Mouse (Mus musculus) intestine, embryonic 16.5 days (tissue): ENCODE measurements at regions not wholly inside any gene's neighbourhood (a gene's known extent, or its start where the extent isn't known, plus 50 kb on each side); places are given as distances from the start of the nearest gene placed in this dataset.

Experiments used
- ATAC-seq: fragments of 200-750 bp; cut with Nextera tagmentation; 2 replicates; pipeline ENCODE4 v1.8.0; 2017; ENCODE audit warnings: moderate TSS enrichment, moderate library complexity
- H3K27ac ChIP-seq: fragments of 300-500 bp; sonication (generic); 2 replicates; pipeline ENCODE4 v1.5.1; 2014; ENCODE audit warnings: mild to moderate bottlenecking, low read length
- H3K27me3 ChIP-seq: fragments of 300-500 bp; sonication (generic); replicated peaks from 2 replicates; pipeline ENCODE4 v1.6.1; 2014; ENCODE audit warnings: low read length, control low read depth, mixed read lengths; ENCODE audit not compliant: control insufficient read depth, insufficient read depth
- H3K36me3 ChIP-seq: fragments of 300-500 bp; sonication (generic); 2 replicates; pipeline ENCODE4 v1.6.1; 2014; ENCODE audit warnings: low read length, control low read depth; ENCODE audit not compliant: control insufficient read depth, insufficient read depth
- H3K4me1 ChIP-seq: fragments of 300-500 bp; sonication (generic); 2 replicates; pipeline ENCODE4 v1.6.1; 2014; ENCODE audit warnings: low read length, control low read depth, mixed read lengths; ENCODE audit not compliant: control insufficient read depth, insufficient read depth
- H3K4me2 ChIP-seq: fragments of 300-500 bp; sonication (generic); 2 replicates; pipeline ENCODE4 v1.6.1; 2014; ENCODE audit warnings: low read depth, low read length, control low read depth
- H3K4me3 ChIP-seq: fragments of 300-500 bp; sonication (generic); 2 replicates; pipeline ENCODE4 v1.5.1; 2014; ENCODE audit warnings: mild to moderate bottlenecking, low read length
- H3K9ac ChIP-seq: fragments of 300-500 bp; sonication (generic); 2 replicates; pipeline ENCODE4 v1.6.1; 2014; ENCODE audit warnings: low read depth, low read length
- H3K9me3 ChIP-seq: fragments of 300-500 bp; sonication (generic); 2 replicates; pipeline ENCODE4 v1.6.1; 2016; ENCODE audit warnings: low read length, control low read depth; ENCODE audit not compliant: control insufficient read depth
- WGBS: fragments of 180-500 bp; shearing (Covaris S2); extraction: QIAGEN DNeasy Blood & Tissue Kit; methylation state at CpG from one replicate; pipeline ENCODE4 v1.1.7; 2014; 5-methylcytosine and 5-hydroxymethylcytosine counted together

- peaks cover 9% of the 10 kb centered on the region; the same call in 1 of the 2 replicates for H3K4me1 ChIP-seq
- peak overlapping the region; percentile 9; the same call in 1 of the 2 replicates for H3K4me2 ChIP-seq
- WGBS = 14% methylated on average over 6 of the region's 6 CpGs
- H3K4me3 ChIP-seq = no peak overlapping the region
- 0 out of 2 replicates have a peak, but pooled peaks have one; percentile 12 for ATAC-seq
- H3K9ac ChIP-seq = no peak overlapping the region
- H3K36me3 ChIP-seq = no peaks in the 10 kb centered on the region
- peak overlapping the region; percentile 49 for H3K27ac ChIP-seq
- H3K9me3 ChIP-seq = no peaks in the 10 kb centered on the region
- no peaks in the 10 kb centered on the region for H3K27me3 ChIP-seq
These were observed 77.5 kb upstream of the Arid5b start for GRCm38 (mm10) chr10:68356093-68356485.

DNA sequence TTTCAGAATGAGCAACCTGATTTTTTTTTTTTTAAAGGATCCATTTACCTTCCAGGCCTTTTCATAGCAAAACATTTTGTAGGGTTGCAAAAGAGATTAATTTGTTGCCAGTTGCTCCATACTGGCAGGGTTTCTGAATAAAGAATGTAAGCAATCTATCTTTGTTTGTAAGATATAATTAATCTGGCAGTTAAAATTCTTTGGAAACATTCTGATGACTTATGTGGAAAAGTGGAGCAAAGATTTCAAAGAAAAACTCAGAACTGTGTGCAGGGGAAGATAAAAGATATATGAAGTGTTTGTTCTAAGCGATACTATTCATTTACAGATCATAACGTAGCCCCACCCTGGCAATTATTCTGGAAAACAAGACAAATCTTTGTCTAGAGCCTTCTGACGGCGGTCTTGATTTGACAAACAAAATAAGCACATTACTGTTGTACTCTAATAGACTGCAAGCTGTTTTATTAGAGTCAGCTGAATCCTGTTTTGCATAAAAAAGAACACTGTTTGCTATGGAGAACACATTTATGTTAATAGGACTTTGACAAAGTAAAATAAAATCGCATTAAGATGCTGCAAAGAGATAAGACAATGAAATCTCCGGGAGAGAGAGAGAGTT, 77.0 kb upstream of the Arid5b start:
- H3K4me2 ChIP-seq = peak overlapping the region; percentile 9; the same call in 1 of the 2 replicates
- H3K9me3 ChIP-seq = no peaks in the 10 kb centered on the region
- H3K4me3 ChIP-seq = no peak overlapping the region
- ATAC-seq = no peak
- no peak overlapping the region for H3K9ac ChIP-seq
- no peaks in the 10 kb centered on the region for H3K36me3 ChIP-seq
- H3K4me1 ChIP-seq = peaks cover 9% of the 10 kb centered on the region; the same call in 1 of the 2 replicates
- no peaks in the 10 kb centered on the region for H3K27me3 ChIP-seq
- WGBS = 17% methylated on average over 6 of the region's 6 CpGs
- peak overlapping the region; percentile 49; the same call in 1 of the 2 replicates for H3K27ac ChIP-seq

GRCm38 (mm10) chr10:68354335-68355231, 76.0 kb upstream of the Arid5b start:
- peak; percentile 72 for ATAC-seq
- Histone ChIP-seq H3K4me3 (no peak overlapping the region), H3K27me3 (no peaks in the 10 kb centered on the region), H3K9me3 (no peaks in the 10 kb centered on the region), H3K36me3 (no peaks in the 10 kb centered on the region), H3K4me2 (no peak overlapping the region), H3K9ac (no peak overlapping the region), H3K27ac (peak overlapping the region; percentile 41; the same call in 1 of the 2 replicates), H3K4me1 (peaks cover 9% of the 10 kb centered on the region; the same call in 1 of the 2 replicates)
- WGBS = 7% methylated on average over 7 of the region's 8 CpGs

GRCm38 (mm10) chr10:68353692-68354232, 75.2 kb upstream of the Arid5b start:
- no peaks in the 10 kb centered on the region for H3K27me3 ChIP-seq
- H3K27ac ChIP-seq = peak overlapping the region; percentile 41
- H3K4me3 ChIP-seq = no peak overlapping the region
- no peak for ATAC-seq
- peaks cover 9% of the 10 kb centered on the region; the same call in 1 of the 2 replicates for H3K4me1 ChIP-seq
- WGBS = 57% methylated on average over 18 of the region's 18 CpGs
- no peaks in the 10 kb centered on the region for H3K9me3 ChIP-seq
- no peaks in the 10 kb centered on the region for H3K36me3 ChIP-seq
- H3K4me2 ChIP-seq = peak overlapping the region; percentile 25; the same call in 1 of the 2 replicates
- H3K9ac ChIP-seq = no peak overlapping the region

DNA sequence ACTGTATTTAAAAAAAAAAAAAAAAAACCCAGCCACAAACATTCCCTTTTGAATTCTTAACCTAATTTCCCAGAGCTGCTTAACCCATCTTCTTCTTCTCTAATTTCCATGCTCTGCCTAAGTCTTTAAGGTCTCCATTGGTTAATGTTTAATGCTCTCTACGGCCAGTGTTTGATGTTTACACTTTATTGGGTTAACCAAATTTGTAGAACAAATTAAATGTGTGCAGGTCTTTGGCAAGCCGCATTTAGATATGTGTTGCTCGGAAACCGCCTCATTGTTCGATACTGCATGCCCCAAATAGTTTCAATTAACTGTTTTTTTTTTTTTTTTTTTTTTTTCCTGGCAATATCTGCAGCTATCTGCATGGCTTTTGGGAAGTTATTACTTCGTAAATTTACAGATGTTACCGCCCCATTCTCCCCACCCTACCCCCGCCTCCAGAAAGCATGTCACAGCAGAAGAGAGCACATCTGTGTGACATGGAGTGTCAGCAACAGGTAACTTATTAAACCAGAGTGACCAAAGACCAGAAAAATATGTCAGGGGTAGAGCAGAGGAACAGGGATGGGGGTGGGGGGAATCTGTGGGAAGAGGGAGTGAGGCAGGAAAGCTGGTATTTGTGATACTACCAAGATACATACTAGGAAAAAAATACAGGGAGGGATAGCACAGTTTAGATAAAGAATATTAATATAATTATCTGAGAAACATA, 73.5 kb upstream of the Arid5b start:
- Histone ChIP-seq H3K9me3 (no peaks in the 10 kb centered on the region), H3K4me1 (peaks cover 9% of the 10 kb centered on the region; the same call in 1 of the 2 replicates), H3K4me2 (no peak overlapping the region)

GRCm38 (mm10) chr10:68351441-68351840, 72.9 kb upstream of the Arid5b start:
- H3K27me3 ChIP-seq = no peaks in the 10 kb centered on the region
- WGBS = 63% methylated on average over 5 of the region's 5 CpGs
- no peak overlapping the region for H3K27ac ChIP-seq
- no peak overlapping the region for H3K4me3 ChIP-seq
- no peak overlapping the region for H3K4me2 ChIP-seq
- no peaks in the 10 kb centered on the region for H3K36me3 ChIP-seq
- H3K9ac ChIP-seq = no peak overlapping the region
- ATAC-seq = no peak
- H3K4me1 ChIP-seq = peaks cover 9% of the 10 kb centered on the region; the same call in 1 of the 2 replicates
- no peaks in the 10 kb centered on the region for H3K9me3 ChIP-seq

More for the DNA sequence above, 73.5 kb upstream of the Arid5b start:
- peak; percentile 69 for ATAC-seq
- H3K4me3 ChIP-seq = no peak overlapping the region
- WGBS = 58% methylated on average over 8 of the region's 8 CpGs
- H3K27ac ChIP-seq = no peak overlapping the region
- H3K9ac ChIP-seq = no peak overlapping the region
- no peaks in the 10 kb centered on the region for H3K27me3 ChIP-seq
- no peaks in the 10 kb centered on the region for H3K36me3 ChIP-seq

DNA sequence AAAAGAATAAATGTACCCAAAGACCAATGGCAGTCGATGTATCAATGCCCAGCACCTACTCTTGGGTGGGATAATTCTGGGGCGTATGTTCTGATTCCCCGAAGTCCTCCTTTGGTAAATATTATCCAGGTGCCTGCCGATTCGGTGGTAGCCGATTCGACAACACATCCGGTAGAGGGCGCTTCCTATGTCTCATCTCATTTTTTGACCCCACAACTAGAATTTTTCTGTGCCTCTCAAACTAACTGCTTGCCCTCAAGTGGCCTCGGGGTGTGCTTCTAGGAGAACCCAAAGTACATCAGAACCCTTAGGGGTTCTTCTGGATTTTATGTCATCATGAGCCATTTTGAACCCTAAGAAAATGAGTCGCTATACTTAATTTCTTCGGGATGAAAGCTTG, 72.3 kb upstream of the Arid5b start:
- Histone ChIP-seq H3K27me3 (no peaks in the 10 kb centered on the region), H3K36me3 (no peaks in the 10 kb centered on the region), H3K4me1 (peaks cover 11% of the 10 kb centered on the region; the same call in 1 of the 2 replicates), H3K27ac (no peak overlapping the region), H3K4me2 (no peak overlapping the region), H3K9ac (no peak overlapping the region), H3K4me3 (no peak overlapping the region), H3K9me3 (no peaks in the 10 kb centered on the region)
- no peak for ATAC-seq
- WGBS = 89% methylated on average over 12 of the region's 12 CpGs

DNA sequence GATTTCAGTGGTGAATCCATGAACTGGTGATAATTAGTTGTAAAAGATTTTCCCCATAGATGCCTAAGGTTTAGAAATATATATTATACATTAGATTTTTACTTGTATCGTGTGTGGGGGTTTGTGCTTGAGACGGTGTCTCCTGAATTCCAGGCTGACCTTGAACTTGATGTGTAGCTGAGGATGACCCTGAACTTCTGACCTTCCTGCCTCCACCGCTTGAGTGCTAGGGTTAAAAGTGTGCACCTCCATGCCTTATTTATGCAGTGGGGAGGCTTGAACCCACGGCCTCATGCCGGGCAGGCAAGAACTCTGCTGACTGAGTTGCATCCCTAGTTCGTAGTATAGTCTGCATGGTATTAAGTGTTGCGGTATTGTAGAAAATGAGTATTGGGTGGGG, 69.3 kb upstream of the Arid5b start:
- Histone ChIP-seq H3K27me3 (no peaks in the 10 kb centered on the region), H3K4me1 (peaks cover 9% of the 10 kb centered on the region; the same call in 1 of the 2 replicates), H3K9ac (no peak overlapping the region), H3K27ac (no peak overlapping the region), H3K4me3 (no peak overlapping the region), H3K9me3 (no peaks in the 10 kb centered on the region), H3K4me2 (no peak overlapping the region), H3K36me3 (no peaks in the 10 kb centered on the region)
- 92% methylated on average over 7 of the region's 7 CpGs for WGBS
- ATAC-seq = no peak
